Mouse (Mus musculus) embryonic facial prominence, embryonic 11.5 days (tissue): Measurements from ENCODE around the gene Asb3. TPM values are rescaled to one million over a fixed set of nuclear protein-coding genes. Genes with fewer than 3 reads are reported as not detected.

Source experiments
- ATAC-seq: fragments of 200-750 bp; cut with Nextera tagmentation; replicated peaks from 2 replicates; pipeline ENCODE4 v1.8.0; 2017; ENCODE audit warnings: low read depth; ENCODE audit not compliant: insufficient number of reproducible peaks, low FRiP score, low TSS enrichment
- DNase-seq: peaks from one replicate; pipeline ENCODE4 v3.0.0-alpha.2; 2015; ENCODE audit warnings: low spot score
- H3K27ac ChIP-seq: fragments of 300-500 bp; sonication (generic); replicated peaks from 2 replicates; pipeline ENCODE4 v1.5.1; 2014; ENCODE audit warnings: mild to moderate bottlenecking, low read depth, low read length, control low read depth
- H3K27me3 ChIP-seq: fragments of 300-500 bp; sonication (generic); 2 replicates; pipeline ENCODE4 v1.6.1; 2014; ENCODE audit warnings: mild to moderate bottlenecking, low read length, moderate library complexity, mixed read lengths; ENCODE audit not compliant: control insufficient read depth, insufficient read depth
- H3K36me3 ChIP-seq: fragments of 300-500 bp; sonication (generic); replicated peaks from 2 replicates; pipeline ENCODE4 v1.6.1; 2014; ENCODE audit warnings: low read depth, mild to moderate bottlenecking, low read length, moderate library complexity, mixed read lengths; ENCODE audit not compliant: control insufficient read depth, insufficient read depth
- H3K4me1 ChIP-seq: fragments of 300-500 bp; sonication (generic); 2 replicates; pipeline ENCODE4 v1.6.1; 2014; ENCODE audit warnings: low read length, mixed read lengths; ENCODE audit not compliant: control insufficient read depth, insufficient read depth
- H3K4me2 ChIP-seq: fragments of 300-500 bp; sonication (generic); 2 replicates; pipeline ENCODE4 v1.6.1; 2014; ENCODE audit warnings: low read depth, mild to moderate bottlenecking, control low read depth, low read length, moderate library complexity
- H3K4me3 ChIP-seq: fragments of 300-500 bp; sonication (generic); 2 replicates; pipeline ENCODE4 v1.5.1; 2014; ENCODE audit warnings: low read depth, low read length, control low read depth
- H3K9ac ChIP-seq: fragments of 300-500 bp; sonication (generic); replicated peaks from 2 replicates; pipeline ENCODE4 v1.6.1; 2014; ENCODE audit warnings: mild to moderate bottlenecking, control low read depth, low read length
- H3K9me3 ChIP-seq: fragments of 300-500 bp; sonication (generic); replicated peaks from 2 replicates; pipeline ENCODE4 v1.6.1; 2016; ENCODE audit warnings: mild to moderate bottlenecking, low read length, inconsistent platforms, mixed read lengths; ENCODE audit not compliant: control insufficient read depth
- WGBS: fragments of 180-500 bp; shearing (Covaris S2); extraction: QIAGEN DNeasy Blood & Tissue Kit; methylation state at CpG from one replicate; pipeline ENCODE4 v1.1.7; 2014; 5-methylcytosine and 5-hydroxymethylcytosine counted together
- polyA plus RNA-seq: library from polyadenylated mRNA; unstranded; fragments of >200 nt; fragmentation: Nextera tagmentation; extraction: Ambion mirVana; gene quantifications from 2 replicates; pipeline ENCODE4 v1.2.1, GENCODE M21; 2014

Asb3 gene
- polyA plus RNA-seq, 1 experiment from 2014 or later: 37.7 TPM

DNA sequence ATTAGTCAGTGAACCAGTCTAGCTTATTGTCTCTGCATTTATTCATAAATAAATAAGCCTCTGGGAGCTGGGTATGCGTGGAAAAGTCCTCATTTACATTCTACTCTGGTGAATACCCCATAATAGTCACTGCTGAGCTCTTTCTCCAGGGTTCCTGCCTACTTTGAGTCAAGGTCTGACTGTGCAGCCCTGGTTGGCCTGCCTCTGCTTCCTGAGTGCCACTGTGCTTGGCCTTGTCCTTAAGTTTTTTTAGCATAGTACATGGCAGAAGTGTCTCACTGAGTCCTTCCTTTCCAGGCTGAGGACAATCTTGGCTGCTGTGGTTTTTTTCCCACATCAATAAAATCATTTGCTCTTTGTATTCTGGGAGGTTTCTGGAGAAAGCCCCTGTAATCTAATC is 35.4 kb downstream of the Asb3 start:
- Histone ChIP-seq H3K27me3 (no peaks in the 10 kb centered on the region), H3K27ac (no peak overlapping the region), H3K9ac (no peak overlapping the region), H3K4me1 (no peaks in the 10 kb centered on the region), H3K36me3 (no peaks in the 10 kb centered on the region), H3K4me2 (no peak overlapping the region), H3K9me3 (no peaks in the 10 kb centered on the region), H3K4me3 (no peak overlapping the region)
- DNase-seq: no peak
- no peak for ATAC-seq
- 79% methylated on average over 1 of the region's 1 CpGs for WGBS

DNA sequence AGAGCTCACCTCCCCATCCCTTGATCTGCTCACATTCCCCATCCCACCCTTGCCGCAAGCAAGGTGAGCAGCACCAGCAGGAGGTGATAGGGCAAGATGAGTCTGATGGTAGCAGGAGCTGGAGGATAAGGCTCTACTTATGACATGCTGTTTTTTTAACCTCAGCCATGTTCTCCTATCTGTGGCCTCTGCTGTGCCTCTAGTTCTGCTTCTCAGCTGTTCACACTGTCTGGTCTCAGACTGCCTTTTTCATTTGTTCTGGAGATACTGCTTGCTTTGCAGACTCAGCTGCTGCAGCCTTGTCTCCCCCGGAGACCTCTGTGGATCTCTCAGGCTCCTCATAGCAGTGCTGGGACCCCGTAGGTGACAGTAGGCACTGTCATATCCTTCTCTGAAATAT is 38.1 kb downstream of the Asb3 start:
- DNase-seq: no peak

DNA sequence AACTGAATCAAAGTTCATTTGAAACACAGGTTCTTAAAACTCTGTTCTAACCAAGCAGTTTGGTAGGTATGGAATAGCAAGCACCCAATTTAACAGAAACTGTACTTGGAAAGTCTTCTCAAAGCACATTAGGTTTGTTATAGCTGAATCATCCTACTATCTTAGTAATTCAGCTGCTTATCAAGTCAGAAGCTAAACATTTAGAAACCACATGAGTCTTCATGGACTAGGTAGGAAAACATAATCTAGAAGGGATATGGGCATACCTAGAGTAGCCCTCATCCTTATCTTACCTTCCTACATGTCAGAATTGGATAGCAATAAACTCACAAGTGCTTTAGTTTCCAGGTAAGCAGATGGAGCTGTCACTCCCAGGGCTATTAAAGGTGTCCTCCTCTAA is 42.9 kb downstream of the Asb3 start:
- no peaks in the 10 kb centered on the region; the same call in 1 of the 2 replicates for H3K36me3 ChIP-seq
- H3K9ac ChIP-seq: no peak overlapping the region
- DNase-seq (no peak), ATAC-seq (no peak)
- no peak overlapping the region for H3K4me3 ChIP-seq
- no peak overlapping the region for H3K4me2 ChIP-seq
- no peaks in the 10 kb centered on the region for H3K27me3 ChIP-seq
- H3K4me1 ChIP-seq: no peaks in the 10 kb centered on the region
- no peaks in the 10 kb centered on the region for H3K9me3 ChIP-seq
- H3K27ac ChIP-seq: no peak overlapping the region

More for the DNA sequence above, 38.1 kb downstream of the Asb3 start:
- H3K4me3 ChIP-seq: no peak overlapping the region
- no peaks in the 10 kb centered on the region for H3K4me1 ChIP-seq
- H3K9me3 ChIP-seq: no peaks in the 10 kb centered on the region
- WGBS: 93% methylated on average over 3 of the region's 3 CpGs
- H3K9ac ChIP-seq: no peak overlapping the region
- no peak overlapping the region for H3K4me2 ChIP-seq
- no peak for ATAC-seq
- no peaks in the 10 kb centered on the region for H3K27me3 ChIP-seq
- no peaks in the 10 kb centered on the region for H3K36me3 ChIP-seq
- H3K27ac ChIP-seq: no peak overlapping the region

DNA sequence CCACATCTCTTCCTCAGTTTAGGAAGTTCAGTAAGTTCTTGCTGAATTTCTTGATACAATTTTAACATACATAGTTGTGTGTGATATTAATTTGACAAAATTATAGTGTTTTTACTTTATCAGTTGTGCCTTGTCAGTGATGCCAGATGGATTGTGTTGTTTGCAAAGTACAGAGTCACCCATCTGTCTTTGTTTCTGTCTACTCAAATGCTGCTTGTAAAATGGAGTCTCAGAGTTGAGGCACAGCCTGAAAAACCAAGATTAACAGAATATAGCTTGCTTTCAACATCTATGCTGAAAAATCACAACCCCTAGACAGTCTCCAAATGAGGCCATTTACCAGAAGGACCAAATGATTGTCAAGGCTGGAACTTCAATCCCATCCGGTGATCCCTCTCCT is 43.3 kb downstream of the Asb3 start:
- H3K9me3 ChIP-seq: no peaks in the 10 kb centered on the region
- 92% methylated on average over 1 of the region's 1 CpGs for WGBS
- H3K27me3 ChIP-seq: no peaks in the 10 kb centered on the region
- H3K4me1 ChIP-seq: no peaks in the 10 kb centered on the region
- DNase-seq: no peak
- H3K27ac ChIP-seq: no peak overlapping the region
- H3K4me3 ChIP-seq: no peak overlapping the region
- ATAC-seq: no peak
- no peaks in the 10 kb centered on the region; the same call in 1 of the 2 replicates for H3K36me3 ChIP-seq
- H3K9ac ChIP-seq: no peak overlapping the region
- no peak overlapping the region for H3K4me2 ChIP-seq

DNA sequence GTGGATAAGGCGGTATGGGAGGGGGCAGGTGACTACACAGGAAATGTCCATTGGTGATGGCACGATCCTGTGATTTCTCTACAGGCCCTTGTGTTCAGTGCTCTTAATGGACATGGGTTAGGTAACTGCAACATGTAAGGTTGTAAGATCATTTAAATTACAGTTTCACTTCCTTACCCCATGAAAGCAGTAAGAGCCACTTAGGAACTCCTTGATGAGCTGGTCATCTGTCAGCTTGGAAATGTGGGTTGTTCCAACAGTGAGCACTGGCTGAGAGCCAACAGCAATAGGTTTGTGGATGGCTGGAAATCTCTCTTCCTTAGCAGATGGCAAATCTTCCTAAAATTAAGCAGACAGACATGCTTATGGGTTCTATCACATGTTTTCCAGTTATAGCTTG is 58.3 kb downstream of the Asb3 start:
- WGBS: 96% methylated on average over 2 of the region's 2 CpGs
- Histone ChIP-seq H3K9me3 (no peaks in the 10 kb centered on the region), H3K27me3 (no peaks in the 10 kb centered on the region), H3K27ac (no peak overlapping the region), H3K4me2 (no peak overlapping the region), H3K9ac (no peak overlapping the region), H3K4me3 (no peak overlapping the region), H3K4me1 (no peaks in the 10 kb centered on the region), H3K36me3 (no peaks in the 10 kb centered on the region; the same call in none of the 2 replicates)
- no peak for DNase-seq
- ATAC-seq: no peak

DNA sequence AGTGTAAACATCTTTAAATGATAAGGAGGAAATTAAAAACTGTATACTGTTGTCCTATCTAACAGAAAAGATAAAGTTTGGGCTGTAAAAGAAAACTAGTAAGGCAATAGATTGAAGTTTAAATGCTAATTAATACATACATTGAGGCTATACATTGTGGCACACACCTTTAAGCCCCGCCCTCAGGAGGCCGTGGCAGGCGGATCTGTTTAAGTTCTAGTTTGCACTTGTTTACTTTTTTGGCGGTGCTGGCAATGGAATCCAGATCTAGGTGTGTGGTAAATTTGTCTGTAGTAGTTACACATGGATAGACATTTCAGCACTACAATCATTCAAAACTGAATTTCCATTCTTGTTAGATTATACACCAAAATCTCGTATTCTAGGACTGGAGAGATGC is 67.6 kb downstream of the Asb3 start:
- no peak overlapping the region for H3K9ac ChIP-seq
- no peaks in the 10 kb centered on the region for H3K4me1 ChIP-seq
- H3K27ac ChIP-seq: no peak overlapping the region
- no peaks in the 10 kb centered on the region; the same call in 1 of the 2 replicates for H3K36me3 ChIP-seq
- ATAC-seq (no peak), DNase-seq (no peak)
- H3K4me2 ChIP-seq: peak overlapping the region; percentile 31; the same call in 1 of the 2 replicates
- 68% methylated on average over 5 of the region's 5 CpGs for WGBS
- H3K4me3 ChIP-seq: no peak overlapping the region
- H3K9me3 ChIP-seq: no peaks in the 10 kb centered on the region
- no peaks in the 10 kb centered on the region for H3K27me3 ChIP-seq

DNA sequence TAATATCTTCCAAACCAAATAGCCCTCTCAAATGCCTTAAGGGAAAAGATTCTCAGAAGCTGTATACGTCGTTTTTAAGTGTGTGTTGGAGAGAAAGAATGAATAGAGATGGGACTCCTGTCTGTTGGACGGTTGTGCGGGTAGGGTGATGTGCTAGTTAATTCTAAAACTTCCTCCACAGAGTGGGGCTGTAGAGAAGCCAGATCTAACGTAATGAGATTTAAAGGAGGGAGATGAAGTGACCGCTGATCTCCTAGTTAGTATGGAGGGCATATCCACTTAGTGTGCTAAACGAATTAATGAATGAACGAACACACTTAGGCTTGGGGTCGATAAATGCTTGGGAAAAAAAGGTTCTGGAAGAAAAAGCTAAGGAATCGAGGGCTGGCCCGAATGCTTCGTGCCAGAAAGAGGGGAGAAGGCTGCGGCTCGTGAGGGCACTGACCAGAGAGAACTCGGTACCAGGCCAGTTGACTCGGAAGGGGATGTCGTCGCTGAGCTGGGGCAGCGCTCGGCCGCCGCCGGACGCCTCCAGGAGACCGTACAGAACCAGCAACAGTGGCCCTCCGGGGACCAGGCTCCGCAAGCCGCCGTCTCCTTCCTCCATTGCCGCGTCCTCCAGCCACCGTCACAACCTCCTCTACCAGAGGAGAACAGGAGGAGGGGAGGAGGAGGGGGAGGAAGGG is 68.4 kb downstream of the Asb3 start:
- ATAC-seq: peak; percentile 87
- H3K36me3 ChIP-seq: no peaks in the 10 kb centered on the region; the same call in 1 of the 2 replicates

DNA sequence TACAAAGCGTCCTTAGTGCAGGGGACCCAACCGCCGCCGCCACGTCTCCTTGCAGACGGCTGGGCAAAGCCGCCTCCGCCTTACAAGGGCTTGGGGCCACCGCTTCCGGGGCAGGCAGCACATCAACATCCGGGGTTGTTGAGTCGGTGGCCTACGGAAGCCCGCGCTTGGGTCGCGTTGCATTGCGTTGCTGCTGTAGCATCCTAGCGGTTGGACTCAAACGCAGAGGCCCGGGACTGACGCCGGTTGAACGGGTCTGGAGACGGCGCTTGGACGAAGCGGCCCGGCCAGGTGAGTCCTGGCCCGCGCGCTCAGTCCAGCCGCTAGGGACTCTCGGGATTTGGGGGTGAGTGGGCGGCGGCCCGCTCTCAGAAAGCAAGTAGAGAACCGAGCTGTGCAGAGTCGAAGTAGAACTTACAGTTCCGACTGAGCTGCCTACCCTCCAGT is 69.1 kb downstream of the Asb3 start, which contains the start of gene Erlec1:
Gene Erlec1 (minus strand): TSS at position 57 of the 447 bp plus-strand sequence.
- ATAC-seq (peak; percentile 98), DNase-seq (peak; percentile 94)
- Histone ChIP-seq H3K27me3 (no peaks in the 10 kb centered on the region), H3K4me1 (no peaks in the 10 kb centered on the region), H3K4me3 (peak within 1 kb of the TSS; percentile 73), H3K9me3 (no peaks in the 10 kb centered on the region), H3K9ac (peak within 1 kb of the TSS; percentile 89), H3K36me3 (no peaks in the 10 kb centered on the region), H3K4me2 (peak within 1 kb of the TSS; percentile 65), H3K27ac (peak within 1 kb of the TSS; percentile 65)
- under 1% methylated on average over 34 of the region's 40 CpGs for WGBS

More for the DNA sequence above, 68.4 kb downstream of the Asb3 start:
- Histone ChIP-seq H3K27ac (0 out of 2 replicates have a peak overlapping the region, but pooled peaks have one; percentile 65), H3K4me1 (no peaks in the 10 kb centered on the region), H3K27me3 (no peaks in the 10 kb centered on the region), H3K4me3 (peak overlapping the region; percentile 73), H3K4me2 (peak overlapping the region; percentile 31), H3K9me3 (no peaks in the 10 kb centered on the region), H3K9ac (peak overlapping the region; percentile 83)
- under 1% methylated on average over 28 of the region's 32 CpGs for WGBS
- peak; percentile 38 for DNase-seq
